In genomic region chr15:96448656-96449299, GRCm38 (mm10) we compare ENCODE assay signal across 9 mouse cellular contexts. TPM values are rescaled to one million over a fixed set of nuclear protein-coding genes. Genes with fewer than 3 reads are reported as not detected.
A peak's percentile ranks its signal among the peaks of the same experiment; 100 is the strongest.
DNase-seq lines count a peak whose midpoint lies in the region; ATAC-seq and TF ChIP-seq lines count a peak whose summit lies in the region.
"Had no signal": no experiment of that assay in that cellular context is flagged by ENCODE, and none has a peak within 500 bp of the region (broad histone marks: within the 10 kb centered on the region; RNA-seq: fewer than 3 reads in every experiment).

No protein-coding gene starts in this region.

- peak; percentile 67 for ATAC-seq in G1E (ENCODE audit: extremely low read depth, insufficient number of reproducible peaks, low FRiP score, poor library complexity, severe bottlenecking)

- WGBS in liver, adult 2 months = 30% methylated on average over 7 of the region's 7 CpGs
- 94% methylated on average over 7 of the region's 7 CpGs for WGBS in midbrain, embryonic 10.5 days

- H3K4me1 ChIP-seq in G1E (ENCODE audit: insufficient read depth, low read depth, low read length) = peaks cover 38% of the 10 kb centered on the region
- H3K4me1 ChIP-seq in liver, adult 2 months (ENCODE audit: control insufficient read depth, insufficient read depth, low read length) = peaks cover 11% of the 10 kb centered on the region
- peaks cover 18% of the 10 kb centered on the region for H3K4me1 ChIP-seq in midbrain, embryonic 10.5 days

- no peak for TF ChIP-seq POLR2A in liver, adult 2 months (IDR thresholded peaks at IDR 0.05; ENCODE audit: extremely low read depth, insufficient read depth, low read length)

- no peak overlapping the region for H3K4me3 ChIP-seq in G1E (ENCODE audit: low read depth, low read length)
- no peak overlapping the region for H3K4me3 ChIP-seq in liver, adult 2 months (ENCODE audit: insufficient read depth, low read depth, low read length)
- no peak overlapping the region for H3K4me3 ChIP-seq in midbrain, embryonic 10.5 days

- peak overlapping the region; percentile 51 for H3K27ac ChIP-seq in liver, adult 2 months (replicated peaks; ENCODE audit: insufficient read depth, low read depth, low read length)
- H3K27ac ChIP-seq in midbrain, embryonic 10.5 days (replicated peaks) = no peak overlapping the region

- H3K9ac ChIP-seq in liver, adult 2 months (ENCODE audit: low read depth, low read length) = peak overlapping the region; percentile 42; the same call in 1 of the 2 replicates

- no peaks in the 10 kb centered on the region for H3K27me3 ChIP-seq in G1E (ENCODE audit: insufficient read depth, low read length)
- H3K27me3 ChIP-seq in liver, adult 2 months (ENCODE audit: control insufficient read depth, insufficient read depth, low read length) = no peaks in the 10 kb centered on the region
- no peaks in the 10 kb centered on the region for H3K27me3 ChIP-seq in midbrain, embryonic 10.5 days (ENCODE audit: low read depth, poor library complexity, severe bottlenecking)

- TF ChIP-seq CTCF in G1E (IDR thresholded peaks at IDR 0.05; ENCODE audit: low read depth, low read length) = no peak
- peak; percentile 18; the same call in 1 of the 2 replicates for TF ChIP-seq CTCF in liver, adult 2 months (IDR thresholded peaks at IDR 0.05; ENCODE audit: low read depth, low read length)

- DNase-seq in cerebellum, adult 9-11 months = peak; percentile 10
- no peak for DNase-seq in cerebellum, adult 11 months
- peak; percentile 33 for DNase-seq in kidney, adult 18-20 months
- no peak for DNase-seq in kidney, postnatal 14 days
- DNase-seq in G1E (ENCODE audit: low spot score) = no peak
- peak; percentile 82 for DNase-seq in liver, adult 2 months (ENCODE audit: extremely low read depth, low read depth, low spot score)
- DNase-seq in MN1 (ENCODE audit: low spot score) = no peak
- no peak for DNase-seq in midbrain, embryonic 10.5 days (ENCODE audit: low spot score)
- DNase-seq: retina, postnatal 1 day had no signal

- H3K79me2 ChIP-seq in liver, adult 2 months (ENCODE audit: control insufficient read depth, insufficient read depth, low read length) = peaks cover 42% of the 10 kb centered on the region

- peaks cover 55% of the 10 kb centered on the region for H3K36me3 ChIP-seq in G1E (replicated peaks)
- peaks cover 24% of the 10 kb centered on the region for H3K36me3 ChIP-seq in liver, adult 2 months (ENCODE audit: control insufficient read depth, insufficient read depth, low read length)
- H3K36me3 ChIP-seq in midbrain, embryonic 10.5 days = peaks cover 54% of the 10 kb centered on the region

- no peaks in the 10 kb centered on the region for H3K9me3 ChIP-seq in G1E (replicated peaks)
- H3K9me3 ChIP-seq in midbrain, embryonic 10.5 days (replicated peaks) = no peaks in the 10 kb centered on the region

RNA-seq across cellular contexts. Expression of gene Scaf11, which starts 11.9 kb away (rescaled TPM):
- total RNA-seq in G1E (2014; fragmentation: Nextera tagmentation) (206 and 217 TPM in 2 replicates), G1E (2017) (113 and 146 TPM in 2 replicates)
- polyA plus RNA-seq in G1E (2012) = 28.6 and 47.9 TPM in 2 replicates
- 29.2 and 31.1 TPM in 2 replicates for total RNA-seq in liver, adult 2 months (2014; rRNA removed)
- 10.6 and 12.1 TPM in 2 replicates for polyA plus RNA-seq in liver, adult 2 months (2012; rRNA removed)
- polyA plus RNA-seq in midbrain, embryonic 10.5 days (2016; fragmentation: Nextera tagmentation; extraction: Ambion mirVana) = 88.9 and 102 TPM in 2 replicates

Comparison
In these comparisons a context has a peak if more than half of its experiments do, and no peak if none do; other contexts are left out.
1. DNase-seq: peak in cerebellum, adult 9-11 months (single experiment), kidney, adult 18-20 months (single experiment) and liver, adult 2 months (single experiment); none in cerebellum, adult 11 months (single experiment), kidney, postnatal 14 days (single experiment), G1E (single experiment), MN1 (single experiment) and midbrain, embryonic 10.5 days (single experiment).